Mouse (Mus musculus): ENCODE results near the gene Scube2. TPM values are rescaled to one million over a fixed set of nuclear protein-coding genes. Genes with fewer than 3 reads are reported as not detected.

The Scube2 gene
- polyA plus RNA-seq, 1 experiment from 2014 or later, result 1.2 TPM

DNA sequence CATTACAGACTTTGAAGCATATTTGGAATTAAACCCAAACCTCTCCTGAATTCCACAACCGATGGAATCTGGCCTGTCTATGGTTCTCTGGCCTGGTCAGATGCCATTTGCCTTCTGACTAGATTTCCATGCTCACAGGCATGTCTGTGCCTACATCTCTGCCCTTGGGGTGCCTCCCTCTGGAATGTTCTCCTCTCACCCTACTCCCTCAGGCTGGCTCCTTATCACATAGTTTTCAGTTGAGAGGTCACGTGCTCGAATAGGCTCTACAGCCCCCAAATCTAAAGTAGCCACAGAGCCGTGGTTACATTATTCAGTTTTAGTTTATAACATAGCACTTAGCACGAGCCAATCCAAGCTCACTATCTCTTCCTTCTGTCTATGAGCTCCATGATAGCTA lies 69.9 kb downstream of the Scube2 start:
- WGBS, result 86% methylated on average over 5 of the region's 5 CpGs
- H3K27ac ChIP-seq (ENCODE audit: low read length), result no peak overlapping the region
- no peak overlapping the region for H3K4me3 ChIP-seq (ENCODE audit: low read depth, low read length)
- H3K9ac ChIP-seq (ENCODE audit: low read depth, low read length), result no peak overlapping the region
- H3K4me1 ChIP-seq (ENCODE audit: control insufficient read depth, insufficient read depth, low read length), result no peaks in the 10 kb centered on the region
- no peak overlapping the region for H3K4me2 ChIP-seq (ENCODE audit: low read length)
- no peaks in the 10 kb centered on the region for H3K27me3 ChIP-seq (ENCODE audit: control insufficient read depth, insufficient read depth, low read depth, low read length)
- no peaks in the 10 kb centered on the region for H3K9me3 ChIP-seq (replicated peaks; ENCODE audit: control insufficient read depth, low read length, poor library complexity, severe bottlenecking)
- no peaks in the 10 kb centered on the region for H3K36me3 ChIP-seq (ENCODE audit: control insufficient read depth, insufficient read depth, low read length)
- no peak for ATAC-seq

GRCm38 (mm10) chr7:109794556-109794955 lies 70.9 kb downstream of the Scube2 start:
- Histone ChIP-seq H3K36me3 (ENCODE audit: control insufficient read depth, insufficient read depth, low read length) (no peaks in the 10 kb centered on the region), H3K27ac (ENCODE audit: low read length) (no peak overlapping the region), H3K9ac (ENCODE audit: low read depth, low read length) (no peak overlapping the region), H3K4me2 (ENCODE audit: low read length) (no peak overlapping the region), H3K4me1 (ENCODE audit: control insufficient read depth, insufficient read depth, low read length) (no peaks in the 10 kb centered on the region), H3K4me3 (ENCODE audit: low read depth, low read length) (no peak overlapping the region), H3K27me3 (ENCODE audit: control insufficient read depth, insufficient read depth, low read depth, low read length) (no peaks in the 10 kb centered on the region), H3K9me3 (replicated peaks; ENCODE audit: control insufficient read depth, low read length, poor library complexity, severe bottlenecking) (no peaks in the 10 kb centered on the region)
- ATAC-seq, result no peak
- WGBS, result 88% methylated on average over 2 of the region's 2 CpGs

DNA sequence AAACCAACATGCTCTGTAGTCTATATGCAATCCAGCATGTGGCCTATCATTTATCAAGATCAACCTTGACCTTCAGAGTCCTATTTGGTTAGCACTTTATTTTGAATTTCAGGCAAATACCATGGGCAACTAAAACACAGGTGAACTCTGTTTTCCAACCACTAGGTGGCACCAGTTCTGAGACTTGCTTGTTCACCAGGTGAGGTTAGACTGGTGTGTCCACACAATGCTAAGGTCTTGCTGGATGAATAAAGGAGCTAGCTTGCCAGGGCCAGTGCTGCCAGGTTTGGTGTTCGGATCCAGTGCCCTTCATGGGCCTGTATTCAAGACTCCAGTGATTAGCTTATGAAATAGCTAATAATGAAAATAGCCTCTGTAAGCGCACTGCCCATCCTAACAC lies 72.7 kb downstream of the Scube2 start:
- H3K36me3 ChIP-seq (ENCODE audit: control insufficient read depth, insufficient read depth, low read length), result no peaks in the 10 kb centered on the region
- H3K9me3 ChIP-seq (replicated peaks; ENCODE audit: control insufficient read depth, low read length, poor library complexity, severe bottlenecking), result no peaks in the 10 kb centered on the region
- H3K9ac ChIP-seq (ENCODE audit: low read depth, low read length), result no peak overlapping the region
- H3K27me3 ChIP-seq (ENCODE audit: control insufficient read depth, insufficient read depth, low read depth, low read length), result no peaks in the 10 kb centered on the region
- H3K4me2 ChIP-seq (ENCODE audit: low read length), result no peak overlapping the region
- H3K4me1 ChIP-seq (ENCODE audit: control insufficient read depth, insufficient read depth, low read length), result no peaks in the 10 kb centered on the region
- WGBS, result 78% methylated on average over 2 of the region's 2 CpGs
- no peak overlapping the region for H3K27ac ChIP-seq (ENCODE audit: low read length)
- no peak for ATAC-seq
- H3K4me3 ChIP-seq (ENCODE audit: low read depth, low read length), result no peak overlapping the region

DNA sequence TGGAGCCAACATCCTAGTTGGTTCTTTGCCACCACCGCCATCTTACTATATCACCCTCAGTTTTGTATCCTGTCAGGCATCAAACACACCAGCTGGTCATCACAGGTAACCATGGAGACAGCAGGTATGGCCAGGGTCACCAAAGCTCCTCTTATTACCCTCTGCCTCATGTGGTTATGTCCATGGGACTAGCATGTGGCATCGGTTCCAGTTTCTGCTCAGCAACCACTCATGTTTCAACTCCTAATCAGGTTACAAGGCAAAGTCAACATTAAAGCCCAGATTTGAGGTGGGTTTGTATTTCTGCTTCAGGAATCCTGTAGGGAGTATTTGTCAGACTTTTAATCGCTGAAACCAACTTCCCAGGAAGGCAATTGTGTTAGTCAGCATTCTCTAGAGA lies 74.7 kb downstream of the Scube2 start:
- no peaks in the 10 kb centered on the region for H3K9me3 ChIP-seq (replicated peaks; ENCODE audit: control insufficient read depth, low read length, poor library complexity, severe bottlenecking)
- H3K27ac ChIP-seq (ENCODE audit: low read length), result no peak overlapping the region
- no peaks in the 10 kb centered on the region for H3K27me3 ChIP-seq (ENCODE audit: control insufficient read depth, insufficient read depth, low read depth, low read length)
- no peak overlapping the region for H3K4me3 ChIP-seq (ENCODE audit: low read depth, low read length)
- H3K36me3 ChIP-seq (ENCODE audit: control insufficient read depth, insufficient read depth, low read length), result no peaks in the 10 kb centered on the region
- H3K4me1 ChIP-seq (ENCODE audit: control insufficient read depth, insufficient read depth, low read length), result no peaks in the 10 kb centered on the region
- WGBS, result 76% methylated on average over 3 of the region's 3 CpGs
- H3K9ac ChIP-seq (ENCODE audit: low read depth, low read length), result no peak overlapping the region
- no peak overlapping the region for H3K4me2 ChIP-seq (ENCODE audit: low read length)
- ATAC-seq, result no peak

- Histone ChIP-seq H3K9me3 (replicated peaks; ENCODE audit: control insufficient read depth, low read length, poor library complexity, severe bottlenecking) (no peaks in the 10 kb centered on the region), H3K9ac (ENCODE audit: low read depth, low read length) (no peak overlapping the region), H3K27me3 (ENCODE audit: control insufficient read depth, insufficient read depth, low read depth, low read length) (peaks cover 5% of the 10 kb centered on the region), H3K36me3 (ENCODE audit: control insufficient read depth, insufficient read depth, low read length) (no peaks in the 10 kb centered on the region), H3K4me1 (ENCODE audit: control insufficient read depth, insufficient read depth, low read length) (no peaks in the 10 kb centered on the region), H3K4me2 (ENCODE audit: low read length) (no peak overlapping the region), H3K4me3 (ENCODE audit: low read depth, low read length) (no peak overlapping the region), H3K27ac (ENCODE audit: low read length) (no peak overlapping the region)
- 82% methylated on average over 2 of the region's 2 CpGs for WGBS
- no peak for ATAC-seq
Observed at GRCm38 (mm10) chr7:109787860-109788259, 77.6 kb downstream of the Scube2 start.

DNA sequence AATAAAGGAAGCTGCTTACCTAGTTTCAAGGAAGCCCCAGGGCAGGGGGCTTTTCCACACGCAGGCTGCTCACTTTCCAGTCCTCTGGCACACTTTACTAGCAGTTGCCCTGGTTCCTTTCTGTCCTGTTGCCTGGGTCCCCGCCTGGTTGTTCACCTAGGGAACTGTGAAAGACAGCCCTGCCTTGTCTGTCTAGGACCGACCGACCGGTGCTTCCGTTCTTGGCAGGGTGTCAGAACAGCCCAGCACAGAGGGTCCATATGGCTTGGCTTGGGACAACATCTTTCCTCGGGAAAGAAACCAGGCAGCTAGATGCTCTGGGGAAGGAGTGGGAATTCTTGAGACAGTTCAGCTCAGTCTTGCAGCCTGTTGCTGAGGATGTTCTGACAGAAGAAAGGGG lies 82.2 kb downstream of the Scube2 start:
- H3K9me3 ChIP-seq (replicated peaks; ENCODE audit: control insufficient read depth, low read length, poor library complexity, severe bottlenecking), result no peaks in the 10 kb centered on the region
- no peaks in the 10 kb centered on the region for H3K36me3 ChIP-seq (ENCODE audit: control insufficient read depth, insufficient read depth, low read length)
- 0 out of 2 replicates have a peak, but pooled peaks cover 4% of the 10 kb centered on the region for H3K4me1 ChIP-seq (ENCODE audit: control insufficient read depth, insufficient read depth, low read length)
- H3K4me3 ChIP-seq (ENCODE audit: low read depth, low read length), result no peak overlapping the region
- no peak overlapping the region for H3K9ac ChIP-seq (ENCODE audit: low read depth, low read length)
- H3K27ac ChIP-seq (ENCODE audit: low read length), result no peak overlapping the region
- 57% methylated on average over 7 of the region's 7 CpGs for WGBS
- peaks cover 11% of the 10 kb centered on the region for H3K27me3 ChIP-seq (ENCODE audit: control insufficient read depth, insufficient read depth, low read depth, low read length)
- no peak overlapping the region for H3K4me2 ChIP-seq (ENCODE audit: low read length)
- no peak for ATAC-seq

DNA sequence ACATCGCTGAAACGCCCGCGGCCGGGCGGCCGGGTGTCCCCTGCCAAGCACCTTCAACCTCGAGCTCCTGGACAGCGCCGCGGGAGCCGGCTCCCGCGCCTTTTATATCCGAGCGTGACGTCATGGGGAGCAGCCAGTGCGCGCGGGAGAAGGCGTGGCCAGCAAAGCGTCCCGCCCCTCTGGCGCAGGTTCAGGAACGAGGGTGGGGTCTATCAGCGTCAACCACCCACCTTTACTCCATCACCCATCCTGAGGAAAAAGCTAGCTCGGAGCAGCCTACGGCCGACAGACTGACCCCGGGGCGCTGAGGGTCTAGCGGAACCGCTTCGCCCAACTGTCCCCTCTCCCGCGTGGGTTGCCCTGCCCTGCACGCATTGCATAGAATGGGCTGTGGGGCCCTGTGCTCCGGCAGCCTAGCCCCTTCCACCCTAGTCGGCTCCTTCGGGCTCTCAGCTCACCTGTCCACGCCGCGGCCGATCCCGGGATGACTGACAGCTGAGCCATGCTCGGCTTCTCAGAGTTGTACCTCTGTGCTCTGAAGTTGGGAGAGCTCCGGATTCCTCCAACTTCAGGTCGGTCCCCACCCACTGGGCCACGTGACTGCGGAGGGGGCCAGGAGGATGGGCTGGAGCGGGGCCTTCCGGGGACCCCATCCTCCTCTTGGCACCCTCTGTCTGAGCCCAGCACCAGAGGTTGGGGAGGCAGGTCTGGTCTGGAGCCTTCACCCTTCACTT lies 83.8 kb downstream of the Scube2 start, which contains the start of gene Nrip3:
Gene Nrip3 (minus strand): TSS at position 556 of the 734 bp plus-strand sequence.
- H3K9me3 ChIP-seq (replicated peaks; ENCODE audit: control insufficient read depth, low read length, poor library complexity, severe bottlenecking), result no peaks in the 10 kb centered on the region
- no peak within 1 kb of the TSS for H3K27ac ChIP-seq (ENCODE audit: low read length)
- H3K36me3 ChIP-seq (ENCODE audit: control insufficient read depth, insufficient read depth, low read length), result no peaks in the 10 kb centered on the region
- peak within 1 kb of the TSS; percentile 84 for H3K4me2 ChIP-seq (ENCODE audit: low read length)
- H3K9ac ChIP-seq (ENCODE audit: low read depth, low read length), result peak within 1 kb of the TSS; percentile 64
- 0 out of 2 replicates have a peak, but pooled peaks cover 4% of the 10 kb centered on the region for H3K4me1 ChIP-seq (ENCODE audit: control insufficient read depth, insufficient read depth, low read length)
- peak; percentile 92 for ATAC-seq
- 1% methylated on average over 52 of the region's 52 CpGs for WGBS
- H3K27me3 ChIP-seq (ENCODE audit: control insufficient read depth, insufficient read depth, low read depth, low read length), result peaks cover 11% of the 10 kb centered on the region
- H3K4me3 ChIP-seq (ENCODE audit: low read depth, low read length), result peak within 1 kb of the TSS; percentile 72

DNA sequence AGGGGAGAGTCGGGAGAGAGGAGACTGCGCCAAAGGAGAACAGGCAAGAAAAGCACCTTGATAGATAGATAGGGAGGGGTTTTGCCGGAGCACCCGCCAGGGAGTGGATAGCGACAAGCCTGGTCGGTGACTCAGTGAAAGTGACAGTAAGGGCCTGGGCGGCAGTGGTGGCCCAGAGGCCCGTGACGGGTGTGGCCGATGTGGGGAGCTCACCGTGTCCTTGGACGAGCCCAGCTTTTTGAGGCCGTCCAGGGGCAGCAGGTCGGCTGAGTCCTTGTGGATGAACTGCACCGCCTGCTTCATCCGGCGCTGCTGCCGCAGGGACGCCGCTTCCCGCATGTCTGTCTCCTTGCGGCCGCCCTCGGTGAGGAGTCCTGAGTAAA lies 84.4 kb downstream of the Scube2 start:
- peak overlapping the region; percentile 64 for H3K9ac ChIP-seq (ENCODE audit: low read depth, low read length)
- H3K4me1 ChIP-seq (ENCODE audit: control insufficient read depth, insufficient read depth, low read length), result 0 out of 2 replicates have a peak, but pooled peaks cover 4% of the 10 kb centered on the region
- peaks cover 11% of the 10 kb centered on the region for H3K27me3 ChIP-seq (ENCODE audit: control insufficient read depth, insufficient read depth, low read depth, low read length)
- no peaks in the 10 kb centered on the region for H3K9me3 ChIP-seq (replicated peaks; ENCODE audit: control insufficient read depth, low read length, poor library complexity, severe bottlenecking)
- ATAC-seq, result peak; percentile 74
- no peaks in the 10 kb centered on the region for H3K36me3 ChIP-seq (ENCODE audit: control insufficient read depth, insufficient read depth, low read length)
- no peak overlapping the region for H3K27ac ChIP-seq (ENCODE audit: low read length)
- peak overlapping the region; percentile 84 for H3K4me2 ChIP-seq (ENCODE audit: low read length)
- peak overlapping the region; percentile 72 for H3K4me3 ChIP-seq (ENCODE audit: low read depth, low read length)
- under 1% methylated on average over 24 of the region's 24 CpGs for WGBS

- Histone ChIP-seq H3K9me3 (replicated peaks; ENCODE audit: control insufficient read depth, low read length, poor library complexity, severe bottlenecking) (no peaks in the 10 kb centered on the region), H3K36me3 (ENCODE audit: control insufficient read depth, insufficient read depth, low read length) (no peaks in the 10 kb centered on the region), H3K9ac (ENCODE audit: low read depth, low read length) (no peak overlapping the region), H3K27me3 (ENCODE audit: control insufficient read depth, insufficient read depth, low read depth, low read length) (no peaks in the 10 kb centered on the region), H3K27ac (ENCODE audit: low read length) (no peak overlapping the region), H3K4me1 (ENCODE audit: control insufficient read depth, insufficient read depth, low read length) (no peaks in the 10 kb centered on the region), H3K4me3 (ENCODE audit: low read depth, low read length) (no peak overlapping the region), H3K4me2 (ENCODE audit: low read length) (no peak overlapping the region)
- no peak for ATAC-seq
Observed at GRCm38 (mm10) chr7:109772251-109772650, 93.2 kb downstream of the Scube2 start.
